Mouse (Mus musculus) midbrain, embryonic 16.5 days (tissue): ENCODE data around the gene Snx20. TPM values are rescaled to one million over a fixed set of nuclear protein-coding genes. Genes with fewer than 3 reads are reported as not detected.
"Not testable (repeated sequence)": the region's sequence is repeated elsewhere in the genome, so short reads cannot be mapped to it uniquely, and the experiment has no call there.

ENCODE experiments used
- ATAC-seq: fragments of 200-750 bp; cut with Nextera tagmentation; 2 replicates; pipeline ENCODE4 v1.8.0; 2017; ENCODE audit warnings: moderate TSS enrichment
- H3K27ac ChIP-seq: fragments of 300-500 bp; sonication (generic); 2 replicates; pipeline ENCODE4 v1.5.1; 2014; ENCODE audit warnings: mild to moderate bottlenecking, low read length, mixed read lengths
- H3K27me3 ChIP-seq: fragments of 300-500 bp; sonication (generic); 2 replicates; pipeline ENCODE4 v1.6.1; 2014; ENCODE audit warnings: low read depth, low read length, mixed read lengths; ENCODE audit not compliant: control insufficient read depth, insufficient read depth
- H3K36me3 ChIP-seq: fragments of 300-500 bp; sonication (generic); 2 replicates; pipeline ENCODE4 v1.6.1; 2014; ENCODE audit warnings: mild to moderate bottlenecking, low read length, moderate library complexity, mixed read lengths; ENCODE audit not compliant: control insufficient read depth, insufficient read depth
- H3K4me1 ChIP-seq: fragments of 300-500 bp; sonication (generic); 2 replicates; pipeline ENCODE4 v1.6.1; 2014; ENCODE audit warnings: mild to moderate bottlenecking, low read length, mixed read lengths; ENCODE audit not compliant: control insufficient read depth, insufficient read depth
- H3K4me2 ChIP-seq: fragments of 300-500 bp; sonication (generic); 2 replicates; pipeline ENCODE4 v1.6.1; 2014; ENCODE audit warnings: mild to moderate bottlenecking, low read length, mixed read lengths
- H3K4me3 ChIP-seq: fragments of 300-500 bp; sonication (generic); 2 replicates; pipeline ENCODE4 v1.5.1; 2014; ENCODE audit warnings: low read depth, mild to moderate bottlenecking, low read length, moderate library complexity, mixed read lengths
- H3K9ac ChIP-seq: fragments of 300-500 bp; sonication (generic); 2 replicates; pipeline ENCODE4 v1.6.1; 2014; ENCODE audit warnings: low read depth, low read length, mixed read lengths
- H3K9me3 ChIP-seq: fragments of 300-500 bp; sonication (generic); replicated peaks from 2 replicates; pipeline ENCODE4 v1.6.1; 2014; ENCODE audit warnings: mild to moderate bottlenecking, low read length, mixed read lengths; ENCODE audit not compliant: control insufficient read depth, poor library complexity, severe bottlenecking
- WGBS: fragments of 180-500 bp; shearing (Covaris S2); extraction: QIAGEN DNeasy Blood & Tissue Kit; methylation state at CpG from one replicate; pipeline ENCODE4 v1.1.7; 2014; 5-methylcytosine and 5-hydroxymethylcytosine counted together
- polyA plus RNA-seq: library from polyadenylated mRNA; unstranded; fragments of >200 nt; fragmentation: Nextera tagmentation; extraction: Ambion mirVana; gene quantifications from 2 replicates; pipeline ENCODE4 v1.2.1, GENCODE M21; 2015

Snx20 gene
- polyA plus RNA-seq, 1 experiment from 2014 or later = 1.5 TPM

GRCm38 (mm10) chr8:88670782-88671181 lies 34.9 kb upstream of the Snx20 start:
- ATAC-seq = no peak
- Histone ChIP-seq H3K36me3 (no peaks in the 10 kb centered on the region), H3K27me3 (no peaks in the 10 kb centered on the region), H3K9me3 (no peaks in the 10 kb centered on the region), H3K4me3 (no peak overlapping the region), H3K27ac (no peak overlapping the region), H3K4me2 (no peak overlapping the region), H3K9ac (no peak overlapping the region), H3K4me1 (peaks cover 17% of the 10 kb centered on the region)
- 68% methylated on average over 6 of the region's 6 CpGs for WGBS

DNA sequence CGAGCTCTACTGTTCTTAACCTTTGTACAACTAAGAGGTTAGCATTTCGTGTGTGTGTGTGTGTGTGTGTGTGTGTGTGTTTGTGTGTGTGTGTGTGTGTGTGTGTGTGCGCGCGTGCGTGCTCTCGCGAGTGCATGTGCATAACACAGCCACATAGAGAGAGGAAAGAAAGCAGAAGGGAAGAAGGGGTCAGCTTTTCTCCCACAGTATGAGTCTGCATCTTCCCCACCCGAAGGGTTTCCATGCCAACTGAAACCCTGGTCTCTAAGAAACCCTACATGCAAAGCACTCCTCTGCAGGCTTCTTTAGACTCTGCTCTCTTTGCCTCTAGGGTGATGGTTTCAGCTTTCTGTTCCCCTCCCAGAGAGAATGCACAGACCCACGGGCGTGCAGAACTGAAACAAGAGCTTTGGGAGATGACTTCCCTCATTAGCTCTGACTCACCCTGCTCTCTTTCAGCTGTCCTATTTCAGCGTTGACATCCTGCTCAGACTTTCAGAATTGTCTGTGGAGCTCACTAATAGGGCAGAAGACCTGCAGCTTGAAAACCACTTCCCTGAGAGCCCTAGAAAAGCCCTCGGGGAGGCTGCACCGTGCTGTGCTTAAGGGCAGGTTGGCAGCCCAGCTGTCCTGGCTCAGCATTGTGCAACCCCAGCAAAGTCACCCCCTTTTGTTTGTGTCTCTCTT lies 32.6 kb upstream of the Snx20 start:
- Histone ChIP-seq H3K4me2 (no peak overlapping the region; the same call in 1 of the 2 replicates), H3K4me1 (peaks cover 17% of the 10 kb centered on the region), H3K4me3 (no peak overlapping the region)

GRCm38 (mm10) chr8:88666435-88666834 lies 30.5 kb upstream of the Snx20 start:
- no peak overlapping the region for H3K4me3 ChIP-seq
- no peak for ATAC-seq
- WGBS = 81% methylated on average over 1 of the region's 1 CpGs

More for the DNA sequence above, 32.6 kb upstream of the Snx20 start:
- no peaks in the 10 kb centered on the region for H3K36me3 ChIP-seq
- ATAC-seq = peak; percentile 87
- H3K9me3 ChIP-seq = no peaks in the 10 kb centered on the region
- 0 out of 2 replicates have a peak overlapping the region, but pooled peaks have one; percentile 11 for H3K9ac ChIP-seq
- H3K27ac ChIP-seq = peak overlapping the region; percentile 80
- WGBS = 24% methylated on average over 14 of the region's 14 CpGs
- H3K27me3 ChIP-seq = no peaks in the 10 kb centered on the region

GRCm38 (mm10) chr8:88664947-88665346 lies 29.0 kb upstream of the Snx20 start:
- 82% methylated on average over 19 of the region's 19 CpGs for WGBS
- H3K36me3 ChIP-seq = no peaks in the 10 kb centered on the region
- no peak overlapping the region for H3K4me3 ChIP-seq
- H3K9me3 ChIP-seq = no peaks in the 10 kb centered on the region
- H3K4me1 ChIP-seq = peaks cover 17% of the 10 kb centered on the region
- no peak overlapping the region for H3K9ac ChIP-seq
- H3K27me3 ChIP-seq = no peaks in the 10 kb centered on the region
- no peak overlapping the region for H3K4me2 ChIP-seq
- no peak for ATAC-seq
- no peak overlapping the region for H3K27ac ChIP-seq

More at GRCm38 (mm10) chr8:88666435-88666834, 30.5 kb upstream of the Snx20 start:
- Histone ChIP-seq H3K36me3 (no peaks in the 10 kb centered on the region), H3K9ac (no peak overlapping the region), H3K4me2 (no peak overlapping the region), H3K27me3 (no peaks in the 10 kb centered on the region), H3K27ac (no peak overlapping the region), H3K9me3 (no peaks in the 10 kb centered on the region), H3K4me1 (peaks cover 17% of the 10 kb centered on the region)

DNA sequence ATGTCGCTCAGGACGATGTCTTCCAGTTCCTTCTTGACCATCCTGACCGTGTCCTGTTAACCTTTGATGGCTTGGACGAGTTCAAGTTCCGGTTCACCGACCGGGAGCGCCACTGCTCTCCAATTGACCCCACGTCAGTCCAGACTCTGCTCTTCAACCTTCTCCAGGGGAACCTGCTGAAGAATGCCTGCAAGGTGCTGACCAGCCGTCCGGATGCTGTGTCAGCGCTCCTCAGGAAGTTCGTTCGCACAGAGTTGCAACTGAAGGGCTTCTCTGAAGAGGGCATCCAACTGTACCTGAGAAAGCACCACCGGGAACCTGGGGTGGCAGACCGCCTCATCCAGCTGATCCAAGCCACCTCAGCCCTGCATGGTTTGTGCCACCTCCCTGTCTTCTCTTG lies 28.2 kb upstream of the Snx20 start:
- no peak for ATAC-seq
- Histone ChIP-seq H3K4me1 (peaks cover 15% of the 10 kb centered on the region), H3K4me2 (no peak overlapping the region), H3K27ac (no peak overlapping the region), H3K9me3 (no peaks in the 10 kb centered on the region), H3K36me3 (no peaks in the 10 kb centered on the region), H3K9ac (no peak overlapping the region), H3K4me3 (no peak overlapping the region), H3K27me3 (no peaks in the 10 kb centered on the region)
- 81% methylated on average over 16 of the region's 16 CpGs for WGBS

- no peak overlapping the region for H3K4me2 ChIP-seq
- no peaks in the 10 kb centered on the region for H3K4me1 ChIP-seq
- H3K9ac ChIP-seq = no peak overlapping the region
- no peak for ATAC-seq
- 82% methylated on average over 6 of the region's 6 CpGs for WGBS
- H3K27ac ChIP-seq = no peak overlapping the region
- no peaks in the 10 kb centered on the region for H3K36me3 ChIP-seq
- H3K4me3 ChIP-seq = no peak overlapping the region
- no peaks in the 10 kb centered on the region for H3K9me3 ChIP-seq
- H3K27me3 ChIP-seq = no peaks in the 10 kb centered on the region
Observed at GRCm38 (mm10) chr8:88662401-88662821, 26.5 kb upstream of the Snx20 start.

GRCm38 (mm10) chr8:88659873-88660272 lies 23.9 kb upstream of the Snx20 start:
- Histone ChIP-seq H3K4me2 (no peak overlapping the region), H3K27me3 (no peaks in the 10 kb centered on the region), H3K27ac (no peak overlapping the region), H3K9me3 (no peaks in the 10 kb centered on the region), H3K4me1 (no peaks in the 10 kb centered on the region), H3K36me3 (no peaks in the 10 kb centered on the region), H3K9ac (no peak overlapping the region), H3K4me3 (no peak overlapping the region)
- ATAC-seq = no peak
- 77% methylated on average over 3 of the region's 3 CpGs for WGBS

- no peak overlapping the region for H3K9ac ChIP-seq
Observed at GRCm38 (mm10) chr8:88655334-88655733, 19.4 kb upstream of the Snx20 start.

DNA sequence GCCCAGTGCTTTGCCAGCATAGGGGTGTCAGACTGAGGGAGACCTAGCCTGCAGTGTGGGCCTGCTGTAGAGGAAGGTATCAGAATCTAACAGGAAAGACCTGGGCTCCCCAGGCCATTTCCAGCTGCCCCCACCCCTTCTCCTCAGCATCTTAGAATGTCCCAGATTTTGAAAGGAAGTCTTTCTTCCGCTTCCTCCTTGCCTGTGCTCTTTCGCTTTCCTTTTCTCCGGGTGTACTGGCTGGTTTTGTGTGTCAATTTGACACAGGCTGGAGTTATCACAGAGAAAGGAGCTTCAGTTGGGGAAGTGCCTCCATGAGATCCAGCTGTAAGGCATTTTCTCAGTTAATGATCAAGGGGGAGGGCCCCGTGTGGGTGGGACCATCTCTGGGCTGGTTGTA lies 15.2 kb upstream of the Snx20 start:
- WGBS = 83% methylated on average over 4 of the region's 4 CpGs
- not testable (repeated sequence) for H3K9ac ChIP-seq, ATAC-seq, H3K27me3 ChIP-seq, H3K4me3 ChIP-seq, H3K27ac ChIP-seq, H3K4me2 ChIP-seq, H3K36me3 ChIP-seq, H3K4me1 ChIP-seq, H3K9me3 ChIP-seq

More at GRCm38 (mm10) chr8:88655334-88655733, 19.4 kb upstream of the Snx20 start:
- no peak for ATAC-seq
- no peak overlapping the region for H3K4me3 ChIP-seq
- H3K27me3 ChIP-seq = no peaks in the 10 kb centered on the region
- H3K4me1 ChIP-seq = no peaks in the 10 kb centered on the region
- no peak overlapping the region for H3K27ac ChIP-seq
- no peaks in the 10 kb centered on the region for H3K36me3 ChIP-seq
- no peaks in the 10 kb centered on the region for H3K9me3 ChIP-seq
- H3K4me2 ChIP-seq = no peak overlapping the region
